Mouse (Mus musculus) small intestine, adult 2 months (tissue): Measurements from ENCODE around the gene Fgr.

ENCODE experiments used
- CTCF ChIP-seq: fragments of 200-500 bp; IDR thresholded peaks from 2 replicates; pipeline ENCODE4 v1.5.1; 2012; ENCODE audit warnings: low read depth, mild to moderate bottlenecking, control low read depth, inconsistent platforms, low read length, moderate library complexity, mixed read lengths; ENCODE audit not compliant: insufficient replicate concordance, insufficient read length; ENCODE audit errors: extremely low read depth
- POLR2A ChIP-seq: fragments of 200-500 bp; IDR thresholded peaks from 2 replicates; pipeline ENCODE4 v1.6.1; 2012; ENCODE audit warnings: low read depth, mild to moderate bottlenecking, control low read depth, inconsistent platforms, low read length, moderate library complexity

DNA sequence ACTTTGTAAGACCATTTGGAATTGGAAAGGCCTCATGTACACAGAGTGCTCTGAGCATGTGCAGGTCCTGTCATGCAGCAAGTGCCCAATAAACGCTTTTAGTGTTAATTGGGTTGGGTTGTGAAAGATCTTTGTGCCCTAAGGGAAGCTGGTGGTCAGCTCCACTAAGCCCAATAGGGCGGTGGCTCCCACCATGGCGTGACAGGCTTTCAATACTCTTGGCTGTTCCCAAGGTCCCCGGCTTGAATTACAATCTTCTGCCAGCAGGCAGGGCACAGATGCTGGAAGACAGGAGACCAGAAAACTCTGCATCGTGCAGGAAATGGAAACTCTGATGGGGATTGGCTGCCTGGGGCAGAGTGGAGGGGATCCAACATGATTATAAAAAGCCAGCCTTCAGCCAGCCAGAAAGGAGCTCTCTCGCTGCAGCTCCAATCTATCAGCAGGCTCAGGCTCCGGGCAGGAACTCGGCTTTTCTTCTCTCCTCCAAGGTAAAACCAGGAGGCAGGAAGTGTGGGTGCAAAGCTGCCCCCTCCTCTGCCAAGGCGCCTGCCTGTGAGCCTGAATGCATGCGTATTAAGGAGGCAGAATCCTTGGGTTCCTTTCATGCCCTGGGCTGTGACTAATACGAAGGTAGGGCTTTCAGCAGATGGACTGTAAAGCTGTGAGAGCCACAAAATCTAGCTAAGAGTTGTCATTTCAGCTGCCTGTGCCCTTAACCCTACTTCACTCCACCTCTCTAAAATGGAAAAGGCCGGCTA is 35.5 kb upstream of the Fgr start:
- TF ChIP-seq CTCF (no peak), POLR2A (no peak)
